In genomic region chr2:156673881-156674669, GRCm38 (mm10) we compare ENCODE assay signal across 14 mouse cellular contexts.
DNase-seq lines count a peak whose midpoint lies in the region; ATAC-seq and TF ChIP-seq lines count a peak whose summit lies in the region.
"Had no signal": no experiment of that assay in that cellular context is flagged by ENCODE, and none has a peak within 500 bp of the region (broad histone marks: within the 10 kb centered on the region; RNA-seq: fewer than 3 reads in every experiment).

No protein-coding gene starts in this region.

- H3K4me1 ChIP-seq in ES-Bruce4 (ENCODE audit: control insufficient read depth, insufficient read depth, low read length) = no peaks in the 10 kb centered on the region
- no peaks in the 10 kb centered on the region for H3K4me1 ChIP-seq in forebrain, postnatal 0 days (ENCODE audit: insufficient read depth)
- H3K4me1 ChIP-seq: embryonic facial prominence, embryonic 13.5 days; heart, embryonic 13.5 days; kidney, embryonic 15.5 days; limb, embryonic 13.5 days had no signal

- H3K4me3 ChIP-seq in ES-Bruce4 (ENCODE audit: low read depth, low read length) = no peak overlapping the region
- no peak overlapping the region for H3K4me3 ChIP-seq in forebrain, postnatal 0 days (ENCODE audit: low read depth, low read length)
- no peak overlapping the region for H3K4me3 ChIP-seq in gastrocnemius, adult 2 months
- H3K4me3 ChIP-seq: embryonic facial prominence, embryonic 13.5 days; heart, embryonic 13.5 days; kidney, embryonic 15.5 days; limb, embryonic 13.5 days; neural tube, embryonic 12.5 days had no signal

- H3K9me3 ChIP-seq in ES-Bruce4 (replicated peaks; ENCODE audit: control insufficient read depth, insufficient read depth, low read length, poor library complexity, severe bottlenecking) = no peaks in the 10 kb centered on the region
- H3K9me3 ChIP-seq in forebrain, postnatal 0 days (ENCODE audit: low read length) = no peaks in the 10 kb centered on the region
- H3K9me3 ChIP-seq: embryonic facial prominence, embryonic 13.5 days; heart, embryonic 13.5 days; kidney, embryonic 15.5 days; limb, embryonic 13.5 days; neural tube, embryonic 12.5 days had no signal

- DNase-seq in adrenal gland, postnatal 25 days = peak; percentile 31
- DNase-seq in adrenal gland, postnatal 4 days (ENCODE audit: low spot score in 2 of 2) = no peak
- peak; percentile 28 to 41 for DNase-seq in kidney, postnatal 4 days
- no peak for DNase-seq in kidney, adult 9 months
- no peak for DNase-seq in forebrain, postnatal 0 days
- no peak for DNase-seq in gastrocnemius, adult 2 months
- DNase-seq: cerebellum, adult 11 months; lung, postnatal 14 days had no signal

- no peak overlapping the region for H3K9ac ChIP-seq in ES-Bruce4 (ENCODE audit: low read depth, poor library complexity, severe bottlenecking)
- no peak overlapping the region for H3K9ac ChIP-seq in forebrain, postnatal 0 days
- H3K9ac ChIP-seq: embryonic facial prominence, embryonic 13.5 days; heart, embryonic 13.5 days; kidney, embryonic 15.5 days; limb, embryonic 13.5 days; neural tube, embryonic 12.5 days had no signal

- no peak overlapping the region for H3K4me2 ChIP-seq in forebrain, postnatal 0 days (ENCODE audit: low read depth)
- H3K4me2 ChIP-seq: embryonic facial prominence, embryonic 13.5 days; heart, embryonic 13.5 days; kidney, embryonic 15.5 days; limb, embryonic 13.5 days; neural tube, embryonic 12.5 days had no signal

- no peak for TF ChIP-seq EP300 in ES-Bruce4 (IDR thresholded peaks at IDR 0.05; ENCODE audit: insufficient read depth, low read depth, low read length)

- peak; percentile 19 for TF ChIP-seq CTCF in ES-Bruce4 (IDR thresholded peaks at IDR 0.05; ENCODE audit: low read depth, low read length)
- TF ChIP-seq CTCF in forebrain, postnatal 0 days (IDR thresholded peaks at IDR 0.05; ENCODE audit: low read depth) = no peak
- no peak for TF ChIP-seq CTCF in gastrocnemius, adult 2 months (IDR thresholded peaks at IDR 0.05)

- no peak overlapping the region for H3K27ac ChIP-seq in ES-Bruce4 (ENCODE audit: insufficient read depth, low read length)
- H3K27ac ChIP-seq in forebrain, postnatal 0 days (ENCODE audit: low read depth, low read length) = peak overlapping the region; percentile 73
- no peak overlapping the region for H3K27ac ChIP-seq in gastrocnemius, adult 2 months
- H3K27ac ChIP-seq: embryonic facial prominence, embryonic 13.5 days; heart, embryonic 13.5 days; kidney, embryonic 15.5 days; limb, embryonic 13.5 days; neural tube, embryonic 12.5 days had no signal

- no peak for TF ChIP-seq POLR2A in ES-Bruce4 (IDR thresholded peaks at IDR 0.05; ENCODE audit: insufficient read depth, low read length)

- no peaks in the 10 kb centered on the region for H3K27me3 ChIP-seq in ES-Bruce4 (ENCODE audit: control insufficient read depth, insufficient read depth, low read length, poor library complexity, severe bottlenecking)
- H3K27me3 ChIP-seq in forebrain, postnatal 0 days (ENCODE audit: insufficient read depth, low read length) = no peaks in the 10 kb centered on the region
- H3K27me3 ChIP-seq: embryonic facial prominence, embryonic 13.5 days; limb, embryonic 13.5 days; neural tube, embryonic 12.5 days had no signal

- H3K36me3 ChIP-seq in ES-Bruce4 (ENCODE audit: control insufficient read depth, insufficient read depth, low read length, poor library complexity, severe bottlenecking) = no peaks in the 10 kb centered on the region
- H3K36me3 ChIP-seq in forebrain, postnatal 0 days (ENCODE audit: insufficient read depth) = no peaks in the 10 kb centered on the region
- H3K36me3 ChIP-seq: embryonic facial prominence, embryonic 13.5 days; heart, embryonic 13.5 days; kidney, embryonic 15.5 days; limb, embryonic 13.5 days; neural tube, embryonic 12.5 days had no signal

- peak; percentile 19 for ATAC-seq in forebrain, postnatal 0 days

- WGBS in forebrain, postnatal 0 days = 62% methylated on average over 8 of the region's 8 CpGs

- intact Hi-C loops in gastrocnemius, adult 2 months (cut with DNase I) = no loop called here

Comparison
In these comparisons a context has a peak if more than half of its experiments do, and no peak if none do; other contexts are left out.
1. DNase-seq: peak in adrenal gland, postnatal 25 days (single experiment) and kidney, postnatal 4 days (2 of 2); none in adrenal gland, postnatal 4 days (0 of 2), kidney, adult 9 months (single experiment), forebrain, postnatal 0 days (single experiment) and gastrocnemius, adult 2 months (single experiment).